Mouse (Mus musculus) megakaryocyte, embryonic 14.5 days (primary cell): ENCODE results near the gene Cep290. TPM values are rescaled to one million over a fixed set of nuclear protein-coding genes. Genes with fewer than 3 reads are reported as not detected.

Experiments
- H3K27me3 ChIP-seq: replicated peaks from 2 replicates; pipeline ENCODE3; 2012; ENCODE audit warnings: inconsistent platforms
- H3K36me3 ChIP-seq: replicated peaks from 2 replicates; pipeline ENCODE3; 2012; ENCODE audit warnings: low read length, inconsistent platforms, mixed read lengths
- H3K4me1 ChIP-seq: 2 replicates; pipeline ENCODE4 v1.6.1; 2012; ENCODE audit warnings: inconsistent platforms
- H3K4me3 ChIP-seq: replicated peaks from 2 replicates; pipeline ENCODE3; 2012; ENCODE audit warnings: moderate library complexity, mild to moderate bottlenecking, inconsistent platforms
- H3K9me3 ChIP-seq: 2 replicates; pipeline ENCODE4 v1.6.1; 2012; ENCODE audit warnings: inconsistent platforms
- FLI1 ChIP-seq: IDR thresholded peaks from 2 replicates; pipeline ENCODE4 v1.6.1; 2012; ENCODE audit warnings: low read length, inconsistent platforms, mixed read lengths
- GATA1 ChIP-seq: IDR thresholded peaks from 3 replicates; pipeline ENCODE4 v1.6.1; 2012; ENCODE audit warnings: mixed read lengths, low read length, inconsistent platforms, borderline replicate concordance
- polyA plus RNA-seq: library from polyadenylated mRNA; stranded (reverse); fragments of >175 nt; gene quantifications from 2 replicates; pipeline ENCODE4 v1.2.3, GENCODE M21; 2012; ENCODE audit warnings: low replicate concordance; ENCODE audit not compliant: insufficient read depth

Cep290 gene
- polyA plus RNA-seq, 1 experiment = 0.12 TPM

GRCm38 (mm10) chr10:100588932-100589388, 101.6 kb downstream of the Cep290 start:
- no peak for TF ChIP-seq GATA1
- 0 out of 2 replicates have a peak, but pooled peaks have one; percentile 20 for TF ChIP-seq FLI1

GRCm38 (mm10) chr10:100590323-100590722, 103.0 kb downstream of the Cep290 start, which contains the start of the genes 4930430F08Rik and 1700017N19Rik:
Gene 4930430F08Rik, minus strand, starts transcription at chr10:100590423.
Gene 1700017N19Rik, plus strand, starts transcription at chr10:100590484.
- Histone ChIP-seq H3K9me3 (no peaks in the 10 kb centered on the region), H3K4me3 (peak within 1 kb of the TSS; percentile 97), H3K4me1 (peaks cover 14% of the 10 kb centered on the region), H3K36me3 (peaks cover 5% of the 10 kb centered on the region), H3K27me3 (no peaks in the 10 kb centered on the region)
- TF ChIP-seq GATA1 (no peak), FLI1 (no peak)

More at GRCm38 (mm10) chr10:100588932-100589388, 101.6 kb downstream of the Cep290 start:
- Histone ChIP-seq H3K27me3 (no peaks in the 10 kb centered on the region), H3K4me3 (peak overlapping the region; percentile 97), H3K36me3 (peaks cover 16% of the 10 kb centered on the region), H3K9me3 (no peaks in the 10 kb centered on the region), H3K4me1 (peaks cover 14% of the 10 kb centered on the region)

DNA sequence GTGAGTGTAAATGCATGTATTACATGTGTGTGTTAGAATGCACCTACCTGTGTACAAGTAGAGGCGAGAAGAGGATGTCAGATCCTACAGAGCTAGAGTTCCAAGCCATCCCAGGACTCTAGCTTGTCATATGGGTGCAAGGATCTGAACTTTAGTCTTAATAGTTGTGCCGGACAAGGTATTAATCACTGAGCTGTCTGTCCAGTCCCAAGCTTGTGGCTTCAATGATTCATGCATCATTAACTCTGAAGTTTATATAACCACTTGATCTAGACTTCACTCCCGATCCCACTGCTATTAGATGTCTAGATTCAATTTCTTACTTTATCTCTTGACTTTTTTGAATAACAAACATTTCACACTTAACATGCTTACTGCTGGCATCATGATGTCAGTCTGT, 111.0 kb downstream of the Cep290 start:
- no peaks in the 10 kb centered on the region for H3K27me3 ChIP-seq
- H3K4me1 ChIP-seq = peaks cover 8% of the 10 kb centered on the region
- no peaks in the 10 kb centered on the region for H3K9me3 ChIP-seq
- H3K36me3 ChIP-seq = no peaks in the 10 kb centered on the region
- no peak overlapping the region for H3K4me3 ChIP-seq
- no peak for TF ChIP-seq GATA1
- no peak for TF ChIP-seq FLI1

- Histone ChIP-seq H3K9me3 (no peaks in the 10 kb centered on the region), H3K4me1 (peaks cover 13% of the 10 kb centered on the region), H3K36me3 (no peaks in the 10 kb centered on the region), H3K27me3 (no peaks in the 10 kb centered on the region), H3K4me3 (no peak overlapping the region)
- TF ChIP-seq FLI1 (no peak), GATA1 (no peak)
Observed at GRCm38 (mm10) chr10:100603511-100603910, 116.2 kb downstream of the Cep290 start.

GRCm38 (mm10) chr10:100604254-100604653, 116.9 kb downstream of the Cep290 start:
- Histone ChIP-seq H3K27me3 (no peaks in the 10 kb centered on the region), H3K9me3 (no peaks in the 10 kb centered on the region), H3K4me1 (peaks cover 13% of the 10 kb centered on the region), H3K4me3 (no peak overlapping the region), H3K36me3 (no peaks in the 10 kb centered on the region)
- TF ChIP-seq GATA1 = no peak
- no peak for TF ChIP-seq FLI1

DNA sequence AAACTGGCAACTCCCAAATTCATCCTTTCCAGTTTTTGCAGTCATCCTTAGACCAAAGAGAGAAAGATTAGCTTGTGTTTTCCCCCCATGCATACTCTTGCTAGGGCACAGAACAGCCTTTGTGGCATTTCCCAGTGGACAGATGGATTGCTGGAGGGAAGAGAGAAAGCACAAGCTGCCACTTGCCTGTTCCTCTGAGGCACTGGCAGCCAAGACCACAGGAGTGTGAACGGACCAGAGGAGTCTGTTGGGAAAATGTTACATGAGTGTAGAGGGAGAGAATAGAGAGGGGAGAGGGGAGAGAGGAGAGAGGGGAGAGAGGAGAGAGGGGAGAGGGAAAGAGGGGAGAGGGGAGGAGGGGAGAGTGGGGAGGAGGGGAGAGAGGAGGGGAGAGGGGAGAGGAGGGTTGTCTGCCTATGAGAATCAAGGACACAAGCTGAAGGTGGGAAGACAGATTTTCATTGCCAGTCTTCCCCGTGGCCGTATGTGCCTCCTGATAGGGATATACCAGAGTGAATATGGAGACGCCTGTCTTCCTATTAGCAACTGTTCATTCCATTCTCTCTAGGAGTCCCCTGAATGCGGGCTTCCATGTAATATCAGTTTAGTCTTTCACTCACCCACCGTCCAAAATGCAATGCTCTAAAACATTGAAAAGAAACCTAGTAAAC, 130.0 kb downstream of the Cep290 start:
- H3K4me3 ChIP-seq = no peak overlapping the region
- H3K36me3 ChIP-seq = no peaks in the 10 kb centered on the region
- H3K27me3 ChIP-seq = no peaks in the 10 kb centered on the region
- TF ChIP-seq GATA1 (no peak), FLI1 (no peak)
- no peaks in the 10 kb centered on the region for H3K9me3 ChIP-seq
- H3K4me1 ChIP-seq = no peaks in the 10 kb centered on the region

DNA sequence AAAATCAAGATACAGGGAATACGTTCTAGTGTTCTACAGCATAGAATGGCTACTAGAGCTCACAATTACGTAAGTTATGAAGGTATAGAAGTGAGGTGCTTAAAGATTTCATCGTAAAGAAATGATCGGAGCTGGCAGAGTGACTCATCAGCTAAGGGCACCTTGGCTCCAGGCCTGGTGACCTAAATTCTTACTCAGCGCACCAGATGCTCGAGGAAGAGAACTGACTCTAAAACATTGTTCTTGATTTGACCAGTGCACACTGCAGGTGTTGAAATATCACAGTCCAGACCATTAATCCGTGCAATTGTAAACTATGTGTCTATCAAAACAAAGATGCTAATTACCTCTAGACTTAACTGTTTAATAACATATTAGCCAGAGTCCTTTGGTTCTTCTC, 132.1 kb downstream of the Cep290 start:
- H3K36me3 ChIP-seq = no peaks in the 10 kb centered on the region
- no peaks in the 10 kb centered on the region for H3K27me3 ChIP-seq
- TF ChIP-seq GATA1 = no peak
- TF ChIP-seq FLI1 = no peak
- no peak overlapping the region for H3K4me3 ChIP-seq
- H3K9me3 ChIP-seq = no peaks in the 10 kb centered on the region
- H3K4me1 ChIP-seq = no peaks in the 10 kb centered on the region

DNA sequence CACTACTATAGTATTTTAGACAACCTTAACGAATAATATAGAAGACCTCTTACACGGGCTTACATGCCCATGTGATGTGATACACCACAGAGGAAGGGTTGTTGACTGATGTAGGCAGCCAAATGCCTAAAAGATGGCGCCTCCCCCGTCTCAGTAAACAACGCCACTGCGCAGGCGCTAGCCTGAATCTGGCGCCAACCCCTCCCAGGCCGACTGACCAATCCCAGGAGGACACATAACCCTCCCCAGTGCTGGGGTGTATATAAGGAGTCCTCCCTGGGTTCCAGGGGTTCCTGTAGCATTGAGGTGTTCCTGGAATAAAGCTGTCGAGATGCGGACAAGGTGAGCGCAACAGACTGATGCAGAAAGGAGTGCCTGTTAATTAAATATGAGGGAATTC, 132.7 kb downstream of the Cep290 start:
- Histone ChIP-seq H3K36me3 (no peaks in the 10 kb centered on the region), H3K4me1 (no peaks in the 10 kb centered on the region), H3K27me3 (no peaks in the 10 kb centered on the region), H3K4me3 (no peak overlapping the region), H3K9me3 (no peaks in the 10 kb centered on the region)
- no peak for TF ChIP-seq GATA1

GRCm38 (mm10) chr10:100622494-100622893, 135.1 kb downstream of the Cep290 start:
- no peak for TF ChIP-seq GATA1
- no peak for TF ChIP-seq FLI1
- Histone ChIP-seq H3K9me3 (no peaks in the 10 kb centered on the region), H3K4me1 (no peaks in the 10 kb centered on the region), H3K36me3 (no peaks in the 10 kb centered on the region), H3K4me3 (no peak overlapping the region), H3K27me3 (no peaks in the 10 kb centered on the region)

Other genes with a start within 250 kb of the Cep290 start
- not detected in 2 replicates for gene Gm4301, start 151.9 kb upstream of the Cep290 start, polyA plus RNA-seq
- not detected in 2 replicates for gene Gm4302, start 146.7 kb upstream of the Cep290 start, polyA plus RNA-seq
- gene Gm4303, start 141.6 kb upstream of the Cep290 start, polyA plus RNA-seq = not detected in 2 replicates
- gene Gm4305, start 136.5 kb upstream of the Cep290 start, polyA plus RNA-seq = not detected in 2 replicates
- not detected in 2 replicates for gene Gm4307, start 126.2 kb upstream of the Cep290 start, polyA plus RNA-seq
- gene Gm4312, start 105.0 kb upstream of the Cep290 start, polyA plus RNA-seq = not detected in 2 replicates
- 0.31 TPM in 1 of 2 replicates, not detected in the other for gene Tmtc3, start 208 bp upstream of the Cep290 start, polyA plus RNA-seq
- 3.3 TPM in 1 of 2 replicates, not detected in the other for gene 4930430F08Rik, start 102.9 kb downstream of the Cep290 start, polyA plus RNA-seq
- gene 1700017N19Rik, start 102.9 kb downstream of the Cep290 start, polyA plus RNA-seq = not detected in 2 replicates